Mouse (Mus musculus) mesoderm, embryonic 11.5 days (tissue): Measurements from ENCODE around the gene Tns3.

ENCODE experiments used
- DNase-seq: peaks from one replicate; pipeline ENCODE4 v3.0.0-alpha.2; 2012; ENCODE audit warnings: low read depth, low spot score

Gene Tns3

DNA sequence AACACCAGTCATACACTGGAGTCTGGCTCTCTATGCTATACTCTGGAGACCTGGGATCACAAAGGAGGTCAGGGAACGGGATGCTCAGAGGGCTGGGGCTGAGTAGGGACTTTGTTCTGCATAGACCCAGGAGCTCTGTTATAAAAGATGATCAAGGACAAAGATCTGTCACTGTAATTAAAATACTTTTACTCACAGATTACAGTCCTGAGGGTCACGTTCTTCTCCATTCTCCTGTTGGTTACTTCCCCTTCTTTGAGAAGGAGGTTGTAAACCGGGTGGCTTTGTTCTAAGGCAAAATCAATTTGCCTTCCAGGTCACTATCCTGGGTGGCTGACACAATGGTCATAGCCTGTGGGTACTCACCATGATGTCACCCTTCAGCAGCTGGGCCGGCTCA, 133.8 kb downstream of the Tns3 start:
- no peak for DNase-seq

DNA sequence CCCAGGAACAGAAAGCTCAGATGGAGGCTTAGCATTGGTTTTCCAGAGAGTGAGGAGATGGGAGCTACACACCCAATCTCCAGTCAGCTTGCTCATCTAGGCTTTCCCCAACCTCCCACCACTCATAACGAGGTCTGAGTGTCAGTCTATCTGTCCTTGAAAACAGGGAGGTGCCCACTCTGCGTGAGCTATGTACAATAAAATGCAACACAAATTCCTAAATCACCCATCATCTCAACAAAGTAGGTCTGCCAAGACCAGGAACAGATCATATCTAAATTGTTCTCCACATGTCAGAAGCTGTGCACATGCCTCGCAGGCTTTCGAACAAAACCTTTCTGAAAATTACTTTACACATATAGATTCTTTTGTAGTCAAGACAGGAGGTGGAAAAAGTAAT, 134.3 kb downstream of the Tns3 start:
- DNase-seq = no peak

DNA sequence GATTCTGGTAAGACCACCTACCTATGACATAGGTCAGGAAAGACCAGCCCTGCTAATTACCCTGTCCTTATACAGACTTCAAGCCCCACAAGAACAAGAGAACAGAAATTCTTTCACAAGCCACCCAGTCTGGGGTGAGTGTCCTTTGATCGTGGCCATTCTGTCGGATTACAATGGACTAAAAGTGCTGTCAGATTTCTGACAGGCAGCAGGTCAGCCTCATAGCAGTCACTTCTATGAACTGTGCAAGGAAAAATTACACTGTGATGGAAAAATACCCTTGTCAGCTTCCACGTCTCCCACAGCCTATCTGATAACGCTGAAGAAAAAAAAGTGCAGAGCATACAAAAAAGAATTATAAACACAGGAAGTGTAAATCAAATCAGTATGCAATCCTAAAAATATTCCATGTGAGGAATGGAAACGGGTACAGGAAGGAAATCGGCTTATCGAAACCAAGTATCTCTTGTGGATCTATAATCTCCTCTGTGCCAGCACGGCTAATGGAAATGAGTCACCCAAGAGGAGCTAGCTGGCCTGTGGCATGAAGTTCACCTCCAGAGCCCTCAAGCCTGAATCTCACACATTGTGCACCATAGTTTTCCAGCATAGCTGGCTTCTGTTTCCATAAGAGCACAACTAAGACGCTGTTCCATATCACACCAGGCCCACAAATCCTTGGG, 138.7 kb downstream of the Tns3 start:
- no peak for DNase-seq

DNA sequence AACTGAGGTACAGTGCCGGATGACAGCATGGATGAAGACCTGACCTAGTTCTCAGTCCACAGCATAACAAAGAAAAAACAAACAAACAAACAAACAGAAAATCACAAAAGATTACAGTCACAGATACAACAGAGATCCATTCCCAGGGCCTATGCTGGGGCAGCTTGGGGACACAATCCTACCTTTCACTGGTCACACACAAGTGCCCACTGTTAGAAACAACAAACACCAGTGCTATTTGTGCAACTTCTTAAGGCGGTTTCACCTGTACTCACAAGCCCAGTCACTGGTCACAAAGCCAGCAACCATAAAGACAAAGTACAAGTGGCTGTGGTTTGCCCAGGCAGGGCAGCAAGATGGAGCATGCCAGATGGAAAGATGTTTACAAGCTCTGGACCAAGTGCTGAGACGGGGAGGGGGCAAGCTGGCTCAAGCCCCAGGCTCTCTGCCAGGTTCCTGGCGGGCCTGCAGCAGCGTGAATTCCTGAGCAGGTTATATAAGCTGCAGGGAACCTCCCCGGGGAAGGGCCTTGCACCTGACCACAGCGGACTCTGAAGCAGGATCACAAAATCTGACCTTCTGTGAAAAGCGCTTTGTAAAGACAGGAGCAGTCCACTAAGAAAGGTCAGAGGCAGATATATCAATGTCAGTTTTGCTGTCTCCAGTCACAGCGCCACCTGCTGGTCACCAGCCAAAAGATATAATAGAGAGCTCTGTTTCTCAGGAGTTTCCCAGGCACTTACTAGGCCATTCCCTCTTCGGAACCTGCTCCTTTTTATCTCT, 140.8 kb downstream of the Tns3 start:
- DNase-seq = peak; percentile 79

GRCm38 (mm10) chr11:8513359-8514253, 150.7 kb downstream of the Tns3 start:
- DNase-seq = no peak

GRCm38 (mm10) chr11:8510294-8510693, 154.0 kb downstream of the Tns3 start:
- no peak for DNase-seq

DNA sequence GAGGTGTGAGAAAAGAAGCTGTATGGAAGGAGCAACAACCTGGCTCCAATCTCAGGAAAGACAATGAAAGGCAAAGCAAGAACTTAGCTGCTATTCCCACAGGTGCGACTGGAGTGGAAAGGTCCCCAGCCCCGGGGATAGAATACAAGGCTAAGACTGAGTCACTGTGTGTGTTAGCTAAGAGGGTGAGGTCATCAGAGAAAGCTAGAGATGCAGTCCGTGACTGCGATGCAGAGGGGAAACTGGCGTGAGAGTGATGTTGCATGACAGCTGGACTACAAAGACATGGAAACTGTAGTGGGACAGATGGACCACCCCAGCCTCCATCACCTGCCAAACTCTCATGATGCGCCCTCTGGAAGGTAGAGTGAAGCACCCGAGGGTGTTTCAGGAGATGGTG, 154.7 kb downstream of the Tns3 start:
- no peak for DNase-seq

DNA sequence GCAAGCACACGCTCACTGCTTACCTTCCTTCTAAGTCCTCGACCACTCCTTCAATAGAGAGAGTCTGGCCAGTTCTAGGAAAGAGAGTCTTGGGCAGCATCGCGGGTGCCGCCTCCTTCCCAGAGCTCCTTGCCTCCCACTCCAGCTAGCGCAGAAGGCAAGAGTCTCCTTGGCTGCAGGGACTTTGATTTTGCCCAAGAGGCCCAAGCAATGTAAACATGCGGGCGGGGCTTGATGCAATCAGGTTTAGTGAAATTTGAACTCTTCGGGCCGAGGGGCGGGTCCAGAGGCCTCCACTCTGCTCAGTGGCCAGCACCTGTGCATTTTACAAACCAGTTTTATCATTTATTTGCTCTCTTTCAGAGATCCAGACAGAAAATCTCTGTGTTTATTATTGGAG, 160.6 kb downstream of the Tns3 start:
- DNase-seq = peak; percentile 27

DNA sequence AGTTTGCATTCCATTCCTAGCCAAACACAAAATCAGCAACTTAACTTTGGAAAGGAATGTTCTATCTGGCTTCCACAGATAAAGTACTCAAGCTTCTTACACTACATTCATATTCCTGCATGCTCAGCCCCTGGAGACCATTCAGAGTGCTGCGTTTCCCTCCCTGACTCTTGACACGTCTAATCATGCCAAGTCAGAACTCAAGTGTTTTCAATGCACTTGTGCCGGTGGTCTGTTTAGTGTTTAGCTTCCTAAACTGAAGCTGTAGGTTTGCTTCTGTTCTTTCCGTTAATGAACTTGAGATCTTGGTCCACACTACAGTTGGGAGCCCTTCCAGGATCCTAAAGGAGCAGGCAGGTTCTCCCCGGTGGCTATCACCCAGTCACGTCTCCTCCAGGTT, 163.5 kb downstream of the Tns3 start:
- no peak for DNase-seq

GRCm38 (mm10) chr11:8497136-8497535, 167.2 kb downstream of the Tns3 start:
- DNase-seq = no peak

DNA sequence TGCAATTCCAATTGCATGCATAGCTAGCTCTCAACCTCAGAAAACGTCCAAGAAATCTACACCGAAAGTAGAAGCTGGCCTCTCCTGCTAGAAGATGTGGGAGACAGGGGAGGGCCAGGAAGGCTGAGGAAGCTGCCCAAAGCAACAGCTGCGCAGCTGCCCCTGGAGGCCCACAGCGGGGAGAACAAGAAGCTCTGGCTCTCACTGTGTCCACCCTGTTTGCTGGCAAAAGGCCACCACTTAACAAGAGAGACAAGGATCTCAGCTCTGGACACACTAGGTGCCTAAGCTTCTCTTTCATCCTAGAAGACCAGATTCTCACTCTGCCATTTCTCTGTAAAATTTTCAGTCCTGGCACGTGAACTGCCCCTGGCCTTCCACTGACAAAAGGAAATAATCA, 167.6 kb downstream of the Tns3 start:
- DNase-seq = no peak

DNA sequence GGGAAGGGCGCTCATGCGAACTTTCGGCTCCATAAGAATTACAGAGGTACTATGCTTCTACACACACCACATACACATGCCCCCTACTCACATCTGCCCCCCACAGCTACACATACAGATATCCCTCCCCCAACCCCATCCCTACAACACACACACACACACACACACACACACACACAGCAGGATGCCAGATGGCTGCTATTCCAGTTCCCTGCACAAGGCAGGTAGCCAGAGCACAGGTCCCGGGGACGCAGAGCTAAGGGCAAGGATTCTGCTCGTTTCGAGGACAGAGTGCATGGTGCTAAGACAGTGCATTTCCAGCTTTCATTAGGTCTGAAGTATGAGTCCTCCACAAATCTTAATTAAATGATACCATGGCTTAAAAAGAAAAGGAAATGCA, 168.5 kb downstream of the Tns3 start:
- DNase-seq = no peak

GRCm38 (mm10) chr11:8495036-8495435, 169.3 kb downstream of the Tns3 start:
- no peak for DNase-seq

DNA sequence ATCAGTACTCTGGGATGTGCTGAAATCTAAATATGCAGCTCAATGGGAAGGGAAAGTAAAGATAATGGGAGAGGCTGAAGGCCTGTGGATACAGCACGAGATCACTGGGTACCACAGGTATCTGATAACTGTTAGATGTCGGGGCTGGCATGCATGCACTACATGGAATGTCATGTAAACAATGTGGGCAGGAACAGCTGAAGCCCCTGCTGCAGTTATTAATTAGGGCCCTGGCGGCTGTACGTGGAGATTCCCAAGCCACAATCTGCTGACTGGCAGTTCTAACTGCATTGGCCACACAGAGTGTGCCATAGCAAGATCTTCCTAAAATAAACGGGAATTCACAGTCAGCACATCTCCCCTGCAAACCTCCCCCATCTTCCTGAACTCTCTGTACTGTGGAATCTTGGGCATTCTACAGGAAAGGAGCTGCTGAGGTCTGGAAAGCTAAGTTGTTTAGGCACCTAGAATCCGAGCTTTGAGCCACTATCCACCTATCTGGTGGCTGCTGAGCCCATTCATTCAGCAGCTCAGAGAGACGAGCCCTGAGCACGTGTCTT, 170.3 kb downstream of the Tns3 start:
- no peak for DNase-seq

- no peak for DNase-seq
Measured at GRCm38 (mm10) chr11:8492332-8492731, 172.0 kb downstream of the Tns3 start.

DNA sequence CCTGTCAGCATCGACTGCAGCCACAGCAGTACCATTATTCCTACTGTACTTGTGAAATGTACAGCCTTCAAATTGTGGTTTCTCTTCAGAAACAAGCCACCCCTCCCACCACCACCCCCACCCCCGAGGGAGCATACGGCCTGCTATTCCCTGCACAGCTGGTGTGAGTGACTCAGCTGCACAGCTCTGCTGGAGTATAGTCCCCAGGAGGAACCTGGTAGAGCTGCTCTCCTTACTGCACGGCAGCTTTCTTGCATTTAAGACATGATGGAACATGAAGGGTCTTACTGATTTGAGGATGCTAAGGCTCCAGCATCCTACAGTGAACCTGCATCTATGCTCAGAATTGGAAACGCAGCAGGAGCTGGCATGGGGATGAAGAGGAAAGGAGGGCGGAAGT, 176.1 kb downstream of the Tns3 start:
- no peak for DNase-seq

- no peak for DNase-seq
Measured at GRCm38 (mm10) chr11:8486552-8486951, 177.8 kb downstream of the Tns3 start.

- DNase-seq = no peak
Measured at GRCm38 (mm10) chr11:8484538-8484937, 179.8 kb downstream of the Tns3 start.

DNA sequence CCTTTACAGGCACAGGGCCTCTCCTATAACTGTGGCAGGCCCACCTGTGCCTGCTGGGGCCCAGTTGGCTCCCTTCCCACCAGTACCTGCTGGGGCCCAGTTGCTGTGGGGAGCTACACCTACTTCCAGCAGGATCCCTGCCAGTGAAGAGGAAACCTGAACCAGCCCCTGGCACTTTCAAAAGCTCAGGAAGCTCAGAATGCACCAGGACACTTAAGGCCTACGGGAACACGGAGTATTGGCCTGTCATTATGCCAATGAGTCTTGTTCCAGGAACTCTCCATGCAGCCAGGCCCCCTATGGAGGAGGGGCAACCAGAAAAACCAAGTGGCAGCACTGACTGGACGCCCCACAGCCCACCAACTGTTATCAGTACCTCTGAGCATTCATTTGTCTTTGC, 181.6 kb downstream of the Tns3 start:
- no peak for DNase-seq

- no peak for DNase-seq
Measured at GRCm38 (mm10) chr11:8481962-8482361, 182.4 kb downstream of the Tns3 start.

- no peak for DNase-seq
Measured at GRCm38 (mm10) chr11:8481529-8481928, 182.8 kb downstream of the Tns3 start.

GRCm38 (mm10) chr11:8479858-8480257, 184.5 kb downstream of the Tns3 start:
- no peak for DNase-seq
